Mouse (Mus musculus): ENCODE measurements at regions not wholly inside any gene's neighbourhood (a gene's known extent, or its start where the extent isn't known, plus 50 kb on each side); places are given as distances from the start of the nearest gene placed in this dataset.
"Not testable (repeated sequence)": the region's sequence is repeated elsewhere in the genome, so short reads cannot be mapped to it uniquely, and the experiment has no call there.

GRCm38 (mm10) chr6:47679946-47680345 is 84.8 kb upstream of the Ezh2 start:
- H3K9ac ChIP-seq (ENCODE audit: low read depth, poor library complexity, severe bottlenecking); H3K27me3 ChIP-seq (ENCODE audit: control insufficient read depth, insufficient read depth, low read length, poor library complexity, severe bottlenecking); H3K36me3 ChIP-seq (ENCODE audit: control insufficient read depth, insufficient read depth, low read length, poor library complexity, severe bottlenecking); H3K9me3 ChIP-seq (replicated peaks; ENCODE audit: control insufficient read depth, insufficient read depth, low read length, poor library complexity, severe bottlenecking); H3K4me1 ChIP-seq (ENCODE audit: control insufficient read depth, insufficient read depth, low read length); H3K27ac ChIP-seq (ENCODE audit: insufficient read depth, low read length); H3K4me3 ChIP-seq (ENCODE audit: low read depth, low read length): not testable (repeated sequence)

- H3K9ac ChIP-seq (ENCODE audit: low read depth, poor library complexity, severe bottlenecking); H3K9me3 ChIP-seq (replicated peaks; ENCODE audit: control insufficient read depth, insufficient read depth, low read length, poor library complexity, severe bottlenecking); H3K36me3 ChIP-seq (ENCODE audit: control insufficient read depth, insufficient read depth, low read length, poor library complexity, severe bottlenecking); H3K27ac ChIP-seq (ENCODE audit: insufficient read depth, low read length); H3K4me1 ChIP-seq (ENCODE audit: control insufficient read depth, insufficient read depth, low read length); H3K27me3 ChIP-seq (ENCODE audit: control insufficient read depth, insufficient read depth, low read length, poor library complexity, severe bottlenecking): not testable (repeated sequence)
- peak overlapping the region; percentile 75 for H3K4me3 ChIP-seq (ENCODE audit: low read depth, low read length)
Observed at GRCm38 (mm10) chr6:47672741-47673140, 77.6 kb upstream of the Ezh2 start.

DNA sequence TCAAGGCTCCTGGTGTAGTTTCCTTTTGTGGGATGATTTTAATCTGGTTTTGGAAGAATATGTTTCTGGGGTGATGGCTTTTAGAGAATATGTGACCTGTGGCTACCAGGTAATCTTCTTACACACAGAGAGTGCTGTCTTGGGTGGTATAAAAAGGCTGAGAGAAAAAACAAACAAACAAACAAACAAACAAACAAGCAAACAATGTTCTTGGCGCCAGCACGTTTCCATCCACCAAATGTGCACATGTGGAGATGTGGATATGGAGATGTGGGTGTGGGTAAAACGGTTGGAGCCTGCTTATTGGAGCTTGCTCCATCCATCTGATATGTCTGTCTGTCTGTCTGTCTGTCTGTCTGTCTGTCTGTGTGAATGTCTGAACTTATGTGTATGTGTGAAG is 57.7 kb upstream of the Ezh2 start:
- not testable (repeated sequence) for H3K9me3 ChIP-seq (replicated peaks; ENCODE audit: control insufficient read depth, insufficient read depth, low read length, poor library complexity, severe bottlenecking); H3K36me3 ChIP-seq (ENCODE audit: control insufficient read depth, insufficient read depth, low read length, poor library complexity, severe bottlenecking); H3K4me3 ChIP-seq (ENCODE audit: low read depth, low read length); H3K4me1 ChIP-seq (ENCODE audit: control insufficient read depth, insufficient read depth, low read length); H3K27me3 ChIP-seq (ENCODE audit: control insufficient read depth, insufficient read depth, low read length, poor library complexity, severe bottlenecking); H3K9ac ChIP-seq (ENCODE audit: low read depth, poor library complexity, severe bottlenecking); H3K27ac ChIP-seq (ENCODE audit: insufficient read depth, low read length)

DNA sequence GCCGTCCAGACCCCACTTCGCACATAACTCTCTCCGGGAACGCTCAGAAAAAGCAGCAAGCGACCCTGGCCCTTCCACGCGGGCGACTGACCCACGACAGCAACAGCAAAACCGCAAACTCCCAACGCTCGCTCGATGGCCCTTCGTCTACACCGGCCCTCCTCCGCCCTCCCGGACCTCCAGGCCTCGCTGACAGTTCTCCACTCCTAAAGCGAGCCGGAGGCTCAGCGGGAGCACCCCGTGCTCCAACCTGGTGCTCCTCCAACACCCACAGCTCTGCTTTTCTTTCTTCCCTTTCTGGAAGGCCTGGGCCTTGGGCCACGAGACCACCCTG is 56.2 kb upstream of the Ezh2 start:
- not testable (repeated sequence) for H3K27ac ChIP-seq (ENCODE audit: insufficient read depth, low read length); H3K36me3 ChIP-seq (ENCODE audit: control insufficient read depth, insufficient read depth, low read length, poor library complexity, severe bottlenecking); H3K9me3 ChIP-seq (replicated peaks; ENCODE audit: control insufficient read depth, insufficient read depth, low read length, poor library complexity, severe bottlenecking); H3K4me1 ChIP-seq (ENCODE audit: control insufficient read depth, insufficient read depth, low read length); H3K27me3 ChIP-seq (ENCODE audit: control insufficient read depth, insufficient read depth, low read length, poor library complexity, severe bottlenecking)
- Histone ChIP-seq H3K4me3 (ENCODE audit: low read depth, low read length) (peak overlapping the region; percentile 74), H3K9ac (ENCODE audit: low read depth, poor library complexity, severe bottlenecking) (peak overlapping the region; percentile 4; the same call in 1 of the 2 replicates)

DNA sequence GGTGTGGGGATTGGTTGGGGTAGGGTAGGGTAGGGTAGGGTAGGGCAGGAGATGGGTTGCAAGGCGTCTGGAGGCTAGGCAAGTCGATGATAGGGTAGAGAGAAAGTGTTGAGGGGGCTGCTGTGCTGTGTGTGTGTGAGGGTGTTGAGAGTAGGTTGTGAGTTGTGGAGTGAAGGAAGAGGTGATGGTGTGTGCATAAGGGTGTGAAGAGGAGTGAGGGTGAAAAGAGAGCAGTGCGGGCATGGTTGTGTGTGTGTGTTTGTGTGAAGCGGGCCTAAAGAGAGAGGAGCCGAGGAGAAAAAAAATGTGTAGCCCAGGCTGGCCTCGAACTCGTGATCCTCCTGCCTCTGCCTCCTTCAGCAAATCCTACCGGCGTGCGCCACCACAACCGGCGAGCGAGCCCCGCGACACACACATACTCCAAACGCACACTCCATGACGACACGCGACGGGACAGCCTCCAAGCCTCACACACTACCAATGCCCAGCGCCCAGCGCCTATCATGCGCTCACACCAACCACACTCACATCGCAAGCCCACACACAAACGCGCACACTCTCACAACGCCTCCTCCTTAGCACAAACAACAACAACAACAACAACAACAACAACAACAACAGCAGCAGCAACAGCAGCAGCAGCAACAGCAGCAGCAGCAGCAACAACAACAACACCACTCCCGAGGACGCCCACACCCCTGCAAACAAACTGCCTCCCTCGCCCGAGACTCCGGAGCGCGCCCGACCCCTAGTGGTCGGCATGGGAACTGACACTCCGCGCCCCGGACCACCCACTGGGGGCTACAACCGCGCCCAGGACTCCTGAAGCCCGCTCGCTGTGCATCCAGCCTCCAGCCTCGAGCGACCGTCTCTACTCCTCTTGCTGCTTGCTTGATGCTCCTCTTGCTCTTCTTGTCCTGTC is 55.6 kb upstream of the Ezh2 start:
- H3K27ac ChIP-seq (ENCODE audit: insufficient read depth, low read length): no peak overlapping the region

DNA sequence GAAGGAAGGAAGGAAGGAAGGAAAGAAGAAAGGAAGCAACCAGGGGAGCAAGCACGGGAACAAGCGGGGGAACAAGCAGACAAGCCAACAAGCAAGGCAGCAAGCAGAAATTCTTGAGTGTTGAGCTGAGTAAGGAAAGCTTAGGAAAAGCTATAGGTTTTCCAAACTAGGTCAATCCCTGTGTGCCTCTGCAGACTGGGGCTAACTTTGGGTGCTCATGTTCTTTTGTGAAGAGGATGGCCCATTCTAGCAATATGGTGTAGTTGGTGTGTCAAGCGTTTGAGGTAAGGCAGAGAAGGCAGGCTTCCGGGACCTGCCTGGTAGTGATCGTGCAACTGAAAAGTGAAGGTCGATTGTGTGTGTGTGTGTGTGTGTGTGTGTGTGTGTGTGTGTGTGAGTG is 54.8 kb upstream of the Ezh2 start:
- Histone ChIP-seq H3K27ac (ENCODE audit: insufficient read depth, low read length) (no peak overlapping the region), H3K9me3 (replicated peaks; ENCODE audit: control insufficient read depth, insufficient read depth, low read length, poor library complexity, severe bottlenecking) (no peaks in the 10 kb centered on the region), H3K4me1 (ENCODE audit: control insufficient read depth, insufficient read depth, low read length) (no peaks in the 10 kb centered on the region), H3K4me3 (ENCODE audit: low read depth, low read length) (no peak overlapping the region), H3K36me3 (ENCODE audit: control insufficient read depth, insufficient read depth, low read length, poor library complexity, severe bottlenecking) (no peaks in the 10 kb centered on the region), H3K9ac (ENCODE audit: low read depth, poor library complexity, severe bottlenecking) (no peak overlapping the region), H3K27me3 (ENCODE audit: control insufficient read depth, insufficient read depth, low read length, poor library complexity, severe bottlenecking) (no peaks in the 10 kb centered on the region)
- no peak for TF ChIP-seq EP300 (IDR thresholded peaks at IDR 0.05; ENCODE audit: insufficient read depth, low read depth, low read length)
- no peak for TF ChIP-seq POLR2A (IDR thresholded peaks at IDR 0.05; ENCODE audit: insufficient read depth, low read length)
- TF ChIP-seq CTCF (IDR thresholded peaks at IDR 0.05; ENCODE audit: low read depth, low read length): no peak

More for the DNA sequence above, 55.6 kb upstream of the Ezh2 start:
- TF ChIP-seq CTCF (IDR thresholded peaks at IDR 0.05; ENCODE audit: low read depth, low read length) (peak; percentile 66), EP300 (IDR thresholded peaks at IDR 0.05; ENCODE audit: insufficient read depth, low read depth, low read length) (no peak)
- Histone ChIP-seq H3K9ac (ENCODE audit: low read depth, poor library complexity, severe bottlenecking) (peak overlapping the region; percentile 5; the same call in 1 of the 2 replicates), H3K27me3 (ENCODE audit: control insufficient read depth, insufficient read depth, low read length, poor library complexity, severe bottlenecking) (no peaks in the 10 kb centered on the region), H3K4me1 (ENCODE audit: control insufficient read depth, insufficient read depth, low read length) (no peaks in the 10 kb centered on the region), H3K4me3 (ENCODE audit: low read depth, low read length) (peak overlapping the region; percentile 74), H3K9me3 (replicated peaks; ENCODE audit: control insufficient read depth, insufficient read depth, low read length, poor library complexity, severe bottlenecking) (no peaks in the 10 kb centered on the region), H3K36me3 (ENCODE audit: control insufficient read depth, insufficient read depth, low read length, poor library complexity, severe bottlenecking) (no peaks in the 10 kb centered on the region)
